Mouse (Mus musculus) spleen, adult 2 months (tissue): ENCODE measurements around the gene Spg21.

Experiments
- CTCF ChIP-seq: fragments of 200-500 bp; IDR thresholded peaks from 2 replicates; pipeline ENCODE4 v1.5.1; 2011; ENCODE audit warnings: mild to moderate bottlenecking, inconsistent platforms; ENCODE audit not compliant: insufficient read depth, insufficient read length, insufficient replicate concordance; ENCODE audit errors: extremely low read depth
- POLR2A ChIP-seq: fragments of 200-500 bp; IDR thresholded peaks from 2 replicates; pipeline ENCODE4 v1.6.1; 2011; ENCODE audit warnings: low read depth, low read length, inconsistent platforms

- TF ChIP-seq CTCF, result no peak
- TF ChIP-seq POLR2A, result no peak
Measured at GRCm38 (mm10) chr9:65430401-65430800, 30.3 kb upstream of the Spg21 start.
